Mouse (Mus musculus): ENCODE data around the gene Mansc4.

Mansc4 gene

DNA sequence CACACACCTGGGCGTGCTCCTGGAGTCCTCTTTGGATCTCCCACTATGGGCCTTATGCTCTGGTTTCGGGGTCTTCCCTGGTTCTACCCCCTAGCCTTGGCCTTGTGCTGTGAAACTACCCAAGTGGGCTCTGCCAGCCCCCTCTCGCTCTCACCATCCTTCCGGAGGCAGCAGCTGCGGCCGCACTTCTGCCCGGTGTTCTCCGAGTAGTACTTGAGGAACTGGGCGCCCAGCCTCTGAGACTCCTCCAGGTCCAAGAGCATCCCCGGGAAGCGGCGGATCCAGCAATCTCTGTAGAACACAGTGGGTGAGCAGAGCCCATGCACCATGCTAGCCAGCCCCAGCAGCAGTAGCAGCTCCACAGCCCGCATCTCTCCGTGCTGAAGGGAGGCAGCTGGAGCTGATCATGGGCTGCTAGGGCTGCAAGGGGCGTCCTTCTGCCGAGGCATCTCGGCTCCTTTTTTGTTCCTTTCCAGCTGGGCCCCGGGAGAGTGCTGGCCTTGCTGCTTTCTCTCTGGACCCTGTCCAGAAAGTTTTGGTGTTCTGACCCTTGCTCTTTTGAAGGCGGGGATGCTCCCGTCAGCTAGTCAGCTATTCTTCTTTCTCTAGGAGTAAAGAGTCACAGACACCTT is at the start of gene Mansc4:
Gene Mansc4 (minus strand): TSS at position 439 of the 632 bp plus-strand sequence.
- peak; percentile 31 for DNase-seq

DNA sequence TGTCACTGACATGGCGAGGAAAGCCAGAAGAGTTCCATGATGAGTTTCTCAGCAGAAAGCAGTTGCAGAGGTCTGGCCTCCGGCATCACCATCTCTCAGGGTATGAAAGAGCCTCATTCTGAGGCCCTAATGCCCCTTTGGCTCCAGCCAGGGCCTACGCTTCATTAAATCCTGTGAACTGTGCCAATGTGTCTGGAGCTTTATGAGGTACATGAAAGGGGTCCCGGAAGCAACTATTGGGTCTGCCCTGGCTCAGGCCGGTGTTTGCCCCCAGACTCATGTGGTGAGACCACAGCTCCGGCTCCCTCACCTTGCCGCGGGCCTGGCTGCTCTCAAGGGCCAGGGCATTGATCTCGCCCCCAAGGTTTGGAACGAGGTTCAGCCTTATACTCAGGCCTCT is 40.4 kb upstream of the Mansc4 start:
- no peak for DNase-seq

DNA sequence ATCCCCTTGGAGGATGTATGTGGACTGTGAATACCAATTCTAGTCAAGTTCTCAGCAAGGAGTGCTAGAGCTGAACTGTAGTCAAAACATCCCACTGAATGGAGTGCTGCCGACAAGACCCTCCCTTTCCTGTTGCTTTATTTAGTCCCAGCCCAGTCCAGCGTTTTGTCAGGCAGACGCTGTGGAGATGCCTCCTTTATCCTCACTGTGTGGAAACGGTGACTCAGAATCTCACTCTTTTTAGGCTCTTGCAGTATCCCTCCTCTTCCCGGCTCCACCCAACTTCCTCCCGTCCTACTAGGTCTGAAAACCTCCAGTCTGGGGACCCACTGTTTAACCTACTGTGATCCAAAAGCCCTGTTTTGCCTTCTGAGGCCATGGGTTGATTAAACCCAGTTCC is 34.5 kb upstream of the Mansc4 start:
- no peak for DNase-seq

DNA sequence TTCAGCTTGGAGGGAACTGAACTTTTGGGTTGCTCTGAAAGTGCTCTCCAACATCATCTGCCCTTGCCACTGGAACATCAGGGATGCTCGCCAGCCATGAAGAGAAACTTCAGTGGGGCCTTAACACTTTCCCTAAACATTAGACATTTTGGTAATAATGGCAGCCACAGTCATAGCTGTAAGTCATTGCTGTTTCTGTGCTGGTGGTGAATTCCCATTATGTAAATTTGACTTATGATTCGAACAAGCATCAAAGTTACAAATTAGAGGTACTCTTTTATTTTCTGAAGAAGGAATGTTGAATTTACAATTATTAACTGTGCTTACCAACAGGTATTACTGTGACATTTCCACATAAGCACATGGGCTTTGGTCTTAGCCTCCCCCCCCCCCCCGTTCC is 31.4 kb upstream of the Mansc4 start:
- no peak for DNase-seq

DNA sequence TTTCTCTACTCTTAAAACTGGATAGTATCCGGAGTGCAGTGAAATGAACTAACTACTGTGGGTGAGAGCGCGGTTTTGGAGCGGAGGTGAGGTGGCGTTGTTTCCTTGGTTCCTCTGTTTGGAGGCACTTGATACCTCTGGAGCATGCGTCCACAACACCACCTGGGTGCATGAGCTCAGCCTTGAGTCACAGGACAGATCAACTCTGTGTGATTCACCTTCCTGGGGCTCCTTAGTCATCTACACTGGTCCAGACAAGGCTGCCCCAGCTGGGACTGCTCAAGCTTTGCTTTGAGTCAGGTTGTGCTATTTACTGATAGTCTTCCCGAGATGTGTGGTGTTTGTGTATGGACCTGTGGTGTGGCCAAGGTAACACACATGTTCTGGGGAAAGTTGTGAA is 30.9 kb upstream of the Mansc4 start:
- no peak for DNase-seq

DNA sequence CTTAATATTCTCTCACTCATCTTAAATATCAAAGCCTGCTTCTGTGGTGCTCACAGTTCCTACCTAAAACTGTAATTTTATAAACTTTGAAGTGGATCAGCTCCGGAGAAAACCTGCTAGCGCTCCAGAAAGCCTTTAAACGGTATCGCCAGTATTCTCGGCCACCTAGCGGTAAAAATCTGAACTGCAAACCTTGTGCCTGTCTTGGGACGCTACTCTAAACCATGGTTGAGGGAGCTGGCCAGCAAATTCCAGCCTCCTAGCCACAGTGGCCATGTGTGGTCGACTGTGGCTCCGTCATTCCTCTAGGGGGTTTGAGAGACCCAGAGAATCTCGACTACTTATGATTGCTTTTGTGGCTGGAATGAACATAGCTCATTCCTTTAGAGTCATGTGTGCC is 29.7 kb upstream of the Mansc4 start:
- peak; percentile 78 for DNase-seq

DNA sequence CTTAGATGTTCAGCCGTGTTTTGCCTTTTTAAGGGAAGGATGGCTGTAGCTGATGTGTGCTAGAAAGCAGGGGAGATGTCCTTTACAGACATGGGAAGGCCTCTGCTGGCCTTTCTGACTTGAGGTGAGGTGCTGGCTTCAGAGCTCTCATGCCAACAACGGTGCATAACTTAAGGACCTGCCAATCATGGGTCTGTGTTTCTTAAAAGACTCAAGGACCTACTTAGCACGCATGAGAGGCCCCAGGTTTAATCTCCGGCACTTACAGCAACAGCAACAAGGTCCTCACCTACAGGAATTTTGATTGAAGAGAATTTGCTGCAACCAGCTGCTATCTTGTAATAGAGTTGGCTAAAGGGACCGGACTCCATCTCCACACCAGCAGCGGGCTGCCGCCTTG is 22.5 kb upstream of the Mansc4 start:
- DNase-seq, result no peak

DNA sequence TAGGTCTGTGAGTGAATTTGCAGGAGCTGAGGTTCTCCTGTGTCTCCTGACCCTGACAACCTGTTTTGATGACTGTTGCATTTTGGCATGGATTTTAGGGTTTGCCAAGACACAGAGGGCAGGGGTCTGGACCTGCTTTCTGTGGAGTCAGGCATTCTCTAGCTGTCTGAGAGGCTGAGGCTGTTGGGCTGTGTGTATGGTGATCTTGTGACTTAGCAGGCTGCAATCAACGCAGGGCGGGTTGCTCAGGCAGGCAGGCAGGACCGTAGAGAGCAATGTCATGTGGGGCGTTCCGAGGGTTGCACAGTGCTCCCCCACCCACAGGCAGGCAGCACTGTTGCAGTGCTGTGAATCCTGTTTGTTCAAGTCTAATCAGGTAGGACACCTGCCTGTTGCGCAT is 19.9 kb upstream of the Mansc4 start:
- DNase-seq, result no peak

DNA sequence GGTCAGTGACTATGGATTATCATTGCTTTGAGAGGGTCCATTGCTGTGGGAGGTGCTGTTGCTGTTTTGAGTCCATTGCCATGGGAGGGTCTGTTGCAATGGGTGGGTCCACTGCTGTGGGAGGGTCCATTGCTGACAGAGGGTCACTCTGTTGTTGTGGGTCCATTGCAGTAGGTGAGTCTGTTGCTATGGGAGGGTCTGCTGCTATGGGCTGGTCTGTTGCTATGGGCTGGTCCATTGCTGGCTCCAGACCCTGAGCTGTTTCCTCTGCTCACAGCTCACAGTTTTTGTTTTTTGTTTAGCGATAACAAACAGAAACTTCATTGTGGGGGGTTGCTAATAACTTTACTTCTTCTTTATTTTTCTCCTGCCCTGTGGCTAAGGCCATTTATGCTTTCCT is 18.7 kb upstream of the Mansc4 start:
- no peak for DNase-seq

DNA sequence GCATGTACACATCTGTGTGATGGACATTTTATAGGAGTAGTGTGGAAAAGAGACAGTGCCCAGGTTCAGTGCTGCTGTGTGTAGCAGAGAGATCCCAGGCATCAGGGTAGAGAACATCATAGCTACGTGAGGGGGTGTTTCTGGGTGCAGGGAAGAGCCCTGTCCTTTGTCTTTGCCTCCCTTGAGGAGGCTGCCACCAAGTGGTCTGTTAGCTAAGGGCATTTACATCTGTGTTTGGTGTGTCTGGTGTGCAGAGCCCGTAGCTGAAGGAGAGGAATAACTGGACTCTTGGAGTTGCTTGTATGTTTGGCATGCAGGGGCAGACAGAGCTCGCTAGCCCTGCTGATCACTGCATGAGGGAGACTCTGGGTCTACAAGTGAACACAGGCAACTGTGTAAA is 15.5 kb upstream of the Mansc4 start:
- no peak for DNase-seq

DNA sequence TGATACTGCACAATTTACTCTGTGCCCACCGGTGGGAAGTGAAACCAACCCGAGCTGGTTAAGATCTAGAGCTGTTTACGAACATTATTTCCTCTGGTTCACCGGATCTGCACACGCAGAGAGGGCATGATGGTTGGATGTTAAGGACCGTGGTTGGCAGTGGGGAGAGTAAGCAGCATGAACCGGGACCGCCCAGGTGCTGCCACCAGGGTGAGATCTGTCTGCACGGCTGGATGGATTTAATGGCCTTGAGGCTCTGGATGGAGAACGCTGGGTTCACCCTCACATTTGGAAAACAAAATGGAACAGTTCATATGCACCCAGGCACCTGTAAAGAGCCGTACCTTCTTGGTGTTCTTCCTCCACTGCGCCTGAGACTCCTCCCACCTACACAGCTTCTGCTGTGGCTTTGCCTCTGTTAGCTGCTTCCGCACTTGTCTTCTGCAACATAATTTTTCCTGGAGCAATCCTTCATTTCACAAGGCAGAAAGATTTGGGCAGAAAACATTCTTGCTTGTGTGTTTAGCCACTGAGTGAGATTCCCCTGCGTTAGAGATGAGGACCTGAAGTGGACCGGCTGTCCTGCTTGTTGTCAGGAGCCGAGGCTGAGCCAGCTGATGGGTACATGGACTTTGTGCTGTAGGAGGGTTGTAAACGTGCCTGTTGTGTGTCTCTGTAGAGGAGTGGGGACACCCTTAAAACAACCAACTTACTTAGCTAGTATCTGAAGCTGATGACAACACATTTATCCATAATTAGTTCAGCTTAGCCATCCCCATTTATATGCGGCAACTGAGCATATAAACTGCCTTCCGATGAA is 12.8 kb upstream of the Mansc4 start:
- peak; percentile 65 for DNase-seq

DNA sequence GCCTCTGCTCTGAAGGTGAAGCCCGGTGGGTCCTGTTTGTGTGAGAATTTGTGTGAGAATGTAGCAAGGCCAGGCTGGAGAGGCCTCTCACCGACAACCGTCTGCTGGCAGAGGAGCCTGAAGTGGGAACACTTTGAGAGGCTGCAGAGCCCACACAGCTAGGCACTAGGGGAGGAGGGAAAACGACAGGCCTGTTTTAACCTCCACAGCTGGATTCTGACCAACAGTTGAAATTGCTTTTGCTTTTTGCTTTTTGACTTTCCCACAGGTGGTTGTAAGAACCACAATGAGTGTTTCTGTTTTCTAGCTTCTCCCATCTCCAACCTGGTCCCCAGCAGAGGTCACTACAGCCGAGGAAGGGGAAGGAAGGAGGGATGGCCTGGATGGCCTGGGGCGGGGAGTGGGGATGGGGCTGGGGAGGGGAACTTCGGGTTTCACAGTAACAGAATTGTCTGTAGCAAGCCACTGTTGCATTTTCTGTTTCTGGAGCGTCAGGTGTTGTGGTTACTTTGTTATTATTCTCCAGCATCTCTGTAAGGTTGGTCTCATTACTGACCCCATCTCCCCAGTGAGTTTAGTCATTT is 10.6 kb upstream of the Mansc4 start:
- DNase-seq, result peak; percentile 35

DNA sequence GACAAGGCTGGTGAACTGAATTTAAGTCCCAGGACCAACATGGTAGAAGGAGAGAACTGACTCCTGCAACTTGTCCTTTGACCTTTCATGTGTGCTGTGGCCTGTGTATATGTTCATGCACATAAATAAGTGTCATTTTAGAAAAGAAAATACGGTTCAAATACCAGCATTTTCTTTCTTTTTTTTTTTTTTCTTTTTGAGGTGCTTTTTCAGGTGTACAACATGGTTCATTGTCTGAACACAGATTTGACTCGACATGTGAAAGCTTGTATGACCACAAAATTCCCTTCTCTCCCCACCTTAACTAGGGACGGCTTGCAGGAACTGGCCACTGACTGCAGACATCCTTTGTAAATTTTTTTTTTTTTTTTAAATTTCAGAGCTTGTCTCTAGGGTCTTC is 10.1 kb upstream of the Mansc4 start:
- no peak for DNase-seq

DNA sequence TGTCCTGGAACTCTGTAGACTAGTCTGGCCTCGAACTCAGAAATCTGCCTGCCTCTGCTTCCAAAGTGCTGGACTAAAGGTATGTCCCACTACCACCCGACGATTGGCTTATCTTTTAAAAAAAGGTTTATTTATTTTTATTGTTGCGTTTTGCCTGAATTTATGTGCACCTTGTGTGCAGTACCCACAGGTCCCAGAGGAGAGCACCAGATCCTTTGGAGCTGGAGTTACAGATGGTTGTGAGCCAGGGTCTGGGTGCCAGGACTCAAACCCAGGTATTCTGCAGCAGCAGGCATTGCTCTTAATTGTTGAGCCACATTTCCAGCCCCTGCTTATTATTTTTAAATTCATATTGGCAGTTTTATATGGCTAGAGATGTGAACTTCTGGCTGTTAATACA is 9.3 kb upstream of the Mansc4 start:
- no peak for DNase-seq

DNA sequence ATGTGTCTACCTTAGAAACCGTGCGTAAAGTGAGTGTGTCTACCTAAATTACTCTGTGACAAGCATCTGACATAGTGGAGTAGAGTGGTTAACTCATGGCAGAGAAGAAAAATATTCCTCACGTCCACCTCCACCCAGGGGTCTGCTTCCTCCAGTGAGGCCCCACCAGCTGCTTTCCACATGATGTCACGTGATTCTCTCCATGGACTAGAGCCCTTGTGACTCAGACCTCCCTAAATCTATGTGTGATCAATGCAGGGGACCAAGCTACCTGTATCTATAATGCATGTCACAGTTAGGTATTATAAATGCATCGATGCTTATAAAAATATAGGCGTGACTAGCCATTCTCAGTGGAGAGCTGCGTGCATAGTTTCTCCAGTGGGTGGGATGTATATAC is 7.9 kb upstream of the Mansc4 start:
- DNase-seq, result no peak

DNA sequence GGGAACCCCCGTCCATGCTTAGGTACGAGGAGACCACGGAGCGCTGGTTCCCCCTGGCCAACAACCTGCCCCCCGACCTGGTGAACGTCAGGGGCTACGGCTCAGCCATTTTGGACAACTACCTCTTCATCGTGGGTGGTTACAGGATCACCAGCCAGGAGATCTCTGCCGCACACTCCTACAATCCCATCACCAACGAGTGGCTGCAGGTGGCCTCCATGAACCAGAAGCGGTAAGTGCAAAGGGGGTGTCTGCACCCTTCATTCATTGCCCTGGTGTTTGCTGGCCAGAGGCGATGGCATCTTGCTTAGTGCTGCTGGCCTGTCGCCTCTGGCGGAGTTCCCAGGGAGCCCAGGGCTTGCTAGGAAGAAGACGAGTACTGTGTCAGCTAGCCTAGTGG is 5.3 kb upstream of the Mansc4 start:
- DNase-seq, result peak; percentile 33

DNA sequence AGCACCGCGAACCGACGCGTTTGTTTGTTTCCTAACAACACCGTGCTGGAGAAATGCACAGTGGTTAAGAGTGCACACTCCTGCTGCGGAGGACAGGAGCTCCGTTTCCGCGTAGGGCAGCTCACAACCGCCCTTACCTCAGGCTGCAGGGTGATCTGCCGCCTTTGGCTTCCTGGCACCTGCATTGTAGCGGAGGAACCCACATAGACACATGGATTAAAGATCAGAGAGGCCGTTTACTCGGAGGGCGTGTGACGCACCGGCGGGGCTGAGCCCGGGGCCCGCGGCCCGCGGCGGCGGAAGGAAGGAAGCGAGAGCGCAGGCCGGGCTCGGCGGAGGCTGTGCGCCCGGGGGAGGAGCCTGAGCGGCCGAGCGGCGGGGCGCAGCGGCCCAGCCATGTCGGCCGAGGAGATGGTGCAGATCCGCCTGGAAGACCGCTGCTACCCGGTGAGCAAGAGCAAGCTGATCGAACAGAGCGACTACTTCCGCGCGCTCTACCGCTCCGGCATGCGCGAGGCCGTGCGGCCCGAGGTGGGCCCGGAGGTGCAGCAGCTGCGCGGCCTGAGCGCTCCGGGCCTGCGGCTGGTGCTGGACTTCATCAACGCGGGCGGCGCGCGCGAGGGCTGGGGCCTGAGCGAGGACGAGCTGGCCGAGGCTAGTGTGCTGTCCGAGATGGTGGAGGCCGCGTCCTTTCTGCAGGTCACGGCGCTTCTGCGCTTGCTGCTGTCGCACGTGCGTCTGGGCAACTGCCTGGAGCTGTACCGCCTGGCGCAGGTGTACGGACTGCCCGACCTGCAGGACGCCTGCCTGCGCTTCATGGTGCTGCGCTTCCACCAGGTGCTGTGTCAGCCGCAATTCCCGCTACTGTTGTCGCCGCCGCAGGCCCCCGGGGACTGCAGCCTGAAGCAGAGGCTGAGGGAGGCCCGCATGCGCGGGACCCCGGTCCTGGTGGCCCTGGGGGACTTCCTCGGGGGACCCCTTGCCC is 4.6 kb upstream of the Mansc4 start, which contains the start of gene Klhl42:
Gene Klhl42 (plus strand): TSS at position 244 of the 985 bp plus-strand sequence.
- DNase-seq, result peak; percentile 90

DNA sequence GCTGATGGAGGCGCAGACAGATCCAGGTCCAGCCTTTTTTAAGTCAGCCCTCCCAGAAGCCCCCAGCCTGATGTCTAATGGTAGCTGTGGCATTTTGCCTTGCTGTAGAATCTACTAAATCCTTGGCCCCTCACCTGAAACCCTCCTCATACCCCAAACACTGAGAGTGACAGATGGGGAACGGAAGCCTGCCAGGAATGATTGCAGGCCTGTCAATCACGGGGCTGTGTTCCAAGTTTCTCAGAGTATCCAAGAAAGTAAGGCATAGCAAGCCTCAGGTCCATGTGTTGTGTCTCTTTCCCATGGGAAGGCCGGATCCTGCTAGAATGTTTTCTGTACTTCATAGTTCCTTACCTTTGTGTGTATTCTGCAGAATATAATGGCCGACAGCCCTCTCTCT is 3.4 kb upstream of the Mansc4 start:
- DNase-seq, result no peak

DNA sequence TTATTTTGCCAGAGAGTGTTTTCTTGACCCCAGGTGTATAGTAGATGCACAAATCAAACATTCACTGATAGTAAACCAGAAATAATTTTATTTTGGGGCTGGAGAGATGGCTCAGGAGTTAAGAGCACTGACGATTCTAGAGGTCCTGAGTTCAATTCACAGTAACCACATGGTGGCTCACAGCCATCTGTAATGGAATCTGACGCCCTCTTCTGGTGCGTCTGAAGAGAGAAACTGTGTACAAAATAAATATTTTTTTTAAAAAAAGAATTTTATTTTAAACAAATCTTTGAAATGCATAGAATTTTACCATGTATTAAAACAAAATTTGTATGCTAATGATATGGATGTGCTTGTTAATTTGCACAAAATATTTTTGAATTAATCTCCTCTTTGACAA is 1.7 kb upstream of the Mansc4 start:
- no peak for DNase-seq

DNA sequence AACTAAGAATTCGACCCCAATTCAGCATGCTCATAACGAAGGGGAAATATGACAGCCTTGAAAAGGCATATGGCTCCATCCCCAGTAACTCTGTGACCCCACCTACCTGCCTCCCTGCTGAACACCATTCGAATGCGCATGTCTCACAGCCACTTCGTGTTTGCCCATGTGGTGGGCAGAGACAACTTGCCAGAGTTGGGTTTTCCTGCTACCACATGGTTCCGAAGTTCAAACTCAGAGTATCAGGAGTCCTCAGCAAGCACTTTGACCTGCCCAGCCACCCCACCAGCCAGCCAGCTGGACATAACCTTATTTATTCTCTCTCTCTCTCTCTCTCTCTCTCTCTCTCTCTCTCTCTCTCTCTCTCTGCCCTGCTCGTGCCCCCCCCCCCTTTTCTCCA is 904 bp upstream of the Mansc4 start:
- no peak for DNase-seq

DNA sequence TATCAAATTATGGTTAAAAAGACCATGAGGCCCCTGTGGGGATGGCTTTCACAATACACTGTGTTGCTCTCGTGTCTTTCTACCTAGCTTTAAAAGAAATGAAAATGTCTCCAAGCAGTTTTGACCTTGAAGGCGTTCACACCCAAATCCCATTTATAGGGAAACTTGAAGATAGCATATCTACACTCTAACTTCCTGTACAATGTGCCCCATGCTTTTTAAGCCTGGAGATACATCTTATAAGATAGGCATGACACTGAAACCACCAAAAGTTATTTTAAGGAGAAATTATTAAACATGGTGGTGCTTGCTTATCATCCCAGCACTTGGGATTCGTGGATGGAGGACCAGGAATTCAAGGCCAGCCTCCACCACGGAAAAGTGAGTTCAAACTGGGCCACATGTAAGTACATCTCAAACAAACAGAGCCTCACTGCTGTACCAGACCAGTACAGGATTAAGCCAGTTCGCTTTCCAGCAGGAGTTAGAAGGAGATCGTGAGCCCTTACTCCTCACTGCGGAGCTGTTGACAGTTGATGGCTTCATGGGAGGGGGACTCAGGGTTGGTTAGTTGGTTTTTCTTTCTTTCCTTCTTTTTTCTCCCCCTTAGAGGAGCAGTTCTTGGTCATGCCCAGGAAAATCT is 1.3 kb downstream of the Mansc4 start:
- no peak for DNase-seq

DNA sequence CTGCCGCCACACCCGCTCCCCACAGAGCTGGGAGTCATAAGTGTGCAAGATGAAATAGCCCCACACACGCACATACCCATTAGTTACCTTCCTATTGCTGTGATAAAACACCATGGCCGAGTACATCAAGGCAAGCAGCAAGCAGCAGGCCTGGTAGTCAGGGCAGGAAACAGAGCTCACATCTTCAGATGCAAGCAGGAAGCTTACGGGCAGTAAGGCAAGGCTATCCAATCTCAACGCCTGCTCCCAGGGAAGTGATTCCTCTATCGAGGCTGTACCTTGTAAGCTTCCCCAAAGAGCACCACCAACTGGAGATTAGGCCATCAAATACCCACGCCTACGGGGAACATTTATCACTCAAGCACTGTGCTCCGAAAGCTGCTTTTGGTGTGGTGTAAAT is 6.9 kb downstream of the Mansc4 start:
- DNase-seq, result no peak

DNA sequence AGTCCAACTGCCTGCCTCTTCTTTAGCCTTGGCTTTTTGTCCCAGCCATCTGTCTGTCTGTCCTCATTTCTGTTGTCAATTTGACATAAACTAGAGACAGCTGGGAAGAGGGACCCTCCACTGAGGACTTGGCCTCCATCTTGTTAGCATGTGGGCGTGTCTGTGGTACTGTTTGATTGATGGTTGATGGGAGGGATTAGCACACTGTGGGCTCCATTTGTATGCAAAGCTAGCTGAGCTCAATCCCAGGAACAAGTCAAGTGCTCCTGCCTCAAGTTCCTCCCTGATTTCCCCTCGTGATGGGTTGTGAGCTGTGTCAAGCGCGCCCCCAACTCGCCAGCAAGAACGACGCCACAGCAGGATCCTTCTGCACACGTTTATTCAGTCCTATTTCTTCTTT is 10.0 kb downstream of the Mansc4 start:
- no peak for DNase-seq

Measured in thymus, postnatal 14 days (tissue).